Mouse (Mus musculus) E14TG2a.4 (cell line): ENCODE data around the gene Tob2.

Experiments used
- CTCF ChIP-seq: conservative IDR thresholded peaks from 2 replicates; pipeline ENCODE4 v1.5.1; 2014; ENCODE audit warnings: low read length
- NANOG ChIP-seq: IDR thresholded peaks from 2 replicates; pipeline ENCODE4 v1.6.1; 2014; ENCODE audit warnings: borderline replicate concordance, low read length, mixed read lengths
- POU5F1 ChIP-seq: IDR thresholded peaks from 2 replicates; pipeline ENCODE4 v1.6.1; 2014; ENCODE audit warnings: low read length, borderline replicate concordance

DNA sequence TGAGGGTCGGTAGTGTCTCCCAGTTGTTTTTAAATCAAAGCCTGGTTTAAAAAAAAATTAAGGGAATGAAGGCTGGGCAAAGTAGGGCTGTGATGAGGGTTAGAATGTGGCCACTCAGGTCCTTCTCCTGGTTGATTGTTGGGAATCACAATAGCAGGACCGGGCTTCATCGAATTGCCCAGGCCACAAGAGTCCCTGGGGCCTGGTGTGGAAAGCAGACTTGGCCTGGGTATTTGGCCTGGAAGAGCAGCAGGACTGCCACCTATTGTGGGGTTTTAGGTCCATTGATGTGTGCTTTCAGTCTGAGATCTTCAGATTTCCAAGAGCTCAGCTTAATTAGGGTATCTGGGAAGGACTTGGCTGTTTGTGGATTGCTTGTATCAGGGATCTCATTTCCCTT is 46.3 kb downstream of the Tob2 start:
- no peak for TF ChIP-seq CTCF
- no peak for TF ChIP-seq POU5F1
- TF ChIP-seq NANOG: no peak
